Mouse (Mus musculus): ENCODE measurements around the gene Gadd45g. TPM values are rescaled to one million over a fixed set of nuclear protein-coding genes. Genes with fewer than 3 reads are reported as not detected.
A peak's percentile ranks its signal among the peaks of the same experiment; 100 is the strongest.
"Not testable (repeated sequence)": the region's sequence is repeated elsewhere in the genome, so short reads cannot be mapped to it uniquely, and the experiment has no call there.

Gadd45g gene
- polyA plus RNA-seq, 1 experiment from 2014 or later = 44.2 TPM

GRCm38 (mm10) chr13:51830744-51831450 is 15.6 kb upstream of the Gadd45g start:
- ATAC-seq = no peak
- Histone ChIP-seq H3K27ac (ENCODE audit: low read length) (no peak overlapping the region), H3K4me1 (ENCODE audit: control insufficient read depth, insufficient read depth, low read length) (no peaks in the 10 kb centered on the region), H3K9me3 (replicated peaks; ENCODE audit: control insufficient read depth, low read length, poor library complexity, severe bottlenecking) (no peaks in the 10 kb centered on the region), H3K9ac (ENCODE audit: low read depth, low read length) (no peak overlapping the region), H3K27me3 (ENCODE audit: control insufficient read depth, insufficient read depth, low read depth, low read length) (no peaks in the 10 kb centered on the region), H3K36me3 (ENCODE audit: control insufficient read depth, insufficient read depth, low read length) (no peaks in the 10 kb centered on the region), H3K4me3 (ENCODE audit: low read depth, low read length) (no peak overlapping the region), H3K4me2 (ENCODE audit: low read length) (no peak overlapping the region)
- 27% methylated on average over 10 of the region's 10 CpGs for WGBS

GRCm38 (mm10) chr13:51832491-51832890 is 14.0 kb upstream of the Gadd45g start:
- WGBS = 79% methylated on average over 6 of the region's 6 CpGs
- H3K4me1 ChIP-seq (ENCODE audit: control insufficient read depth, insufficient read depth, low read length) = no peaks in the 10 kb centered on the region
- H3K36me3 ChIP-seq (ENCODE audit: control insufficient read depth, insufficient read depth, low read length) = no peaks in the 10 kb centered on the region
- H3K4me2 ChIP-seq (ENCODE audit: low read length) = no peak overlapping the region
- ATAC-seq = no peak
- no peaks in the 10 kb centered on the region for H3K9me3 ChIP-seq (replicated peaks; ENCODE audit: control insufficient read depth, low read length, poor library complexity, severe bottlenecking)
- H3K27ac ChIP-seq (ENCODE audit: low read length) = no peak overlapping the region
- no peak overlapping the region for H3K9ac ChIP-seq (ENCODE audit: low read depth, low read length)
- H3K27me3 ChIP-seq (ENCODE audit: control insufficient read depth, insufficient read depth, low read depth, low read length) = no peaks in the 10 kb centered on the region
- H3K4me3 ChIP-seq (ENCODE audit: low read depth, low read length) = no peak overlapping the region

- H3K4me1 ChIP-seq (ENCODE audit: control insufficient read depth, insufficient read depth, low read length) = no peaks in the 10 kb centered on the region
- H3K4me2 ChIP-seq (ENCODE audit: low read length) = no peak overlapping the region
- H3K36me3 ChIP-seq (ENCODE audit: control insufficient read depth, insufficient read depth, low read length) = no peaks in the 10 kb centered on the region
- no peak overlapping the region for H3K27ac ChIP-seq (ENCODE audit: low read length)
- WGBS = 50% methylated on average over 2 of the region's 2 CpGs
- no peak overlapping the region for H3K9ac ChIP-seq (ENCODE audit: low read depth, low read length)
- H3K27me3 ChIP-seq (ENCODE audit: control insufficient read depth, insufficient read depth, low read depth, low read length) = peaks cover 10% of the 10 kb centered on the region
- ATAC-seq = peak; percentile 28; the same call in 1 of the 2 replicates
- no peak overlapping the region for H3K4me3 ChIP-seq (ENCODE audit: low read depth, low read length)
- no peaks in the 10 kb centered on the region for H3K9me3 ChIP-seq (replicated peaks; ENCODE audit: control insufficient read depth, low read length, poor library complexity, severe bottlenecking)
Observed at GRCm38 (mm10) chr13:51833611-51834010, 12.9 kb upstream of the Gadd45g start.

- H3K4me3 ChIP-seq (ENCODE audit: low read depth, low read length); H3K36me3 ChIP-seq (ENCODE audit: control insufficient read depth, insufficient read depth, low read length); H3K4me1 ChIP-seq (ENCODE audit: control insufficient read depth, insufficient read depth, low read length); H3K4me2 ChIP-seq (ENCODE audit: low read length); H3K9me3 ChIP-seq (replicated peaks; ENCODE audit: control insufficient read depth, low read length, poor library complexity, severe bottlenecking); ATAC-seq; H3K27ac ChIP-seq (ENCODE audit: low read length); H3K9ac ChIP-seq (ENCODE audit: low read depth, low read length): not testable (repeated sequence)
- peaks cover 13% of the 10 kb centered on the region for H3K27me3 ChIP-seq (ENCODE audit: control insufficient read depth, insufficient read depth, low read depth, low read length)
- WGBS = 76% methylated on average over 8 of the region's 8 CpGs
Observed at GRCm38 (mm10) chr13:51834024-51834423, 12.5 kb upstream of the Gadd45g start.

GRCm38 (mm10) chr13:51834520-51834919 is 12.0 kb upstream of the Gadd45g start:
- H3K4me3 ChIP-seq (ENCODE audit: low read depth, low read length) = no peak overlapping the region
- H3K36me3 ChIP-seq (ENCODE audit: control insufficient read depth, insufficient read depth, low read length) = no peaks in the 10 kb centered on the region
- H3K4me1 ChIP-seq (ENCODE audit: control insufficient read depth, insufficient read depth, low read length) = no peaks in the 10 kb centered on the region
- no peak overlapping the region for H3K4me2 ChIP-seq (ENCODE audit: low read length)
- ATAC-seq = no peak
- no peaks in the 10 kb centered on the region for H3K9me3 ChIP-seq (replicated peaks; ENCODE audit: control insufficient read depth, low read length, poor library complexity, severe bottlenecking)
- H3K27ac ChIP-seq (ENCODE audit: low read length) = no peak overlapping the region
- H3K9ac ChIP-seq (ENCODE audit: low read depth, low read length) = no peak overlapping the region
- peaks cover 17% of the 10 kb centered on the region for H3K27me3 ChIP-seq (ENCODE audit: control insufficient read depth, insufficient read depth, low read depth, low read length)
- 65% methylated on average over 2 of the region's 2 CpGs for WGBS

- ATAC-seq = not testable (repeated sequence)
Observed at GRCm38 (mm10) chr13:51835208-51835607, 11.3 kb upstream of the Gadd45g start.

GRCm38 (mm10) chr13:51837402-51837801 is 9.1 kb upstream of the Gadd45g start:
- Histone ChIP-seq H3K4me1 (ENCODE audit: control insufficient read depth, insufficient read depth, low read length) (0 out of 2 replicates have a peak, but pooled peaks cover under 1% of the 10 kb centered on the region), H3K9ac (ENCODE audit: low read depth, low read length) (no peak overlapping the region), H3K27ac (ENCODE audit: low read length) (no peak overlapping the region), H3K4me3 (ENCODE audit: low read depth, low read length) (no peak overlapping the region), H3K9me3 (replicated peaks; ENCODE audit: control insufficient read depth, low read length, poor library complexity, severe bottlenecking) (no peaks in the 10 kb centered on the region), H3K4me2 (ENCODE audit: low read length) (no peak overlapping the region), H3K36me3 (ENCODE audit: control insufficient read depth, insufficient read depth, low read length) (no peaks in the 10 kb centered on the region), H3K27me3 (ENCODE audit: control insufficient read depth, insufficient read depth, low read depth, low read length) (peaks cover 24% of the 10 kb centered on the region)
- WGBS = 53% methylated on average over 5 of the region's 5 CpGs
- ATAC-seq = no peak

More at GRCm38 (mm10) chr13:51835208-51835607, 11.3 kb upstream of the Gadd45g start:
- H3K4me1 ChIP-seq (ENCODE audit: control insufficient read depth, insufficient read depth, low read length); H3K9me3 ChIP-seq (replicated peaks; ENCODE audit: control insufficient read depth, low read length, poor library complexity, severe bottlenecking); H3K9ac ChIP-seq (ENCODE audit: low read depth, low read length); H3K4me3 ChIP-seq (ENCODE audit: low read depth, low read length); H3K36me3 ChIP-seq (ENCODE audit: control insufficient read depth, insufficient read depth, low read length); H3K4me2 ChIP-seq (ENCODE audit: low read length); H3K27ac ChIP-seq (ENCODE audit: low read length): not testable (repeated sequence)
- WGBS = 86% methylated on average over 4 of the region's 4 CpGs
- peaks cover 17% of the 10 kb centered on the region for H3K27me3 ChIP-seq (ENCODE audit: control insufficient read depth, insufficient read depth, low read depth, low read length)

- Histone ChIP-seq H3K27me3 (ENCODE audit: control insufficient read depth, insufficient read depth, low read depth, low read length) (peaks cover 24% of the 10 kb centered on the region), H3K9ac (ENCODE audit: low read depth, low read length) (no peak overlapping the region), H3K27ac (ENCODE audit: low read length) (no peak overlapping the region), H3K4me1 (ENCODE audit: control insufficient read depth, insufficient read depth, low read length) (peaks cover 5% of the 10 kb centered on the region; the same call in 1 of the 2 replicates), H3K36me3 (ENCODE audit: control insufficient read depth, insufficient read depth, low read length) (no peaks in the 10 kb centered on the region), H3K4me2 (ENCODE audit: low read length) (no peak overlapping the region), H3K4me3 (ENCODE audit: low read depth, low read length) (no peak overlapping the region), H3K9me3 (replicated peaks; ENCODE audit: control insufficient read depth, low read length, poor library complexity, severe bottlenecking) (no peaks in the 10 kb centered on the region)
- ATAC-seq = no peak
- 20% methylated on average over 8 of the region's 8 CpGs for WGBS
Observed at GRCm38 (mm10) chr13:51839250-51840026, 7.0 kb upstream of the Gadd45g start.

GRCm38 (mm10) chr13:51840702-51841101 is 5.8 kb upstream of the Gadd45g start:
- ATAC-seq = no peak
- no peak overlapping the region for H3K27ac ChIP-seq (ENCODE audit: low read length)
- peaks cover 12% of the 10 kb centered on the region for H3K4me1 ChIP-seq (ENCODE audit: control insufficient read depth, insufficient read depth, low read length)
- H3K9me3 ChIP-seq (replicated peaks; ENCODE audit: control insufficient read depth, low read length, poor library complexity, severe bottlenecking) = no peaks in the 10 kb centered on the region
- no peaks in the 10 kb centered on the region for H3K36me3 ChIP-seq (ENCODE audit: control insufficient read depth, insufficient read depth, low read length)
- H3K4me2 ChIP-seq (ENCODE audit: low read length) = no peak overlapping the region
- no peak overlapping the region for H3K9ac ChIP-seq (ENCODE audit: low read depth, low read length)
- H3K4me3 ChIP-seq (ENCODE audit: low read depth, low read length) = no peak overlapping the region
- H3K27me3 ChIP-seq (ENCODE audit: control insufficient read depth, insufficient read depth, low read depth, low read length) = peaks cover 24% of the 10 kb centered on the region
- WGBS = 42% methylated on average over 6 of the region's 6 CpGs
